Mouse (Mus musculus) cerebellum, adult 2 months (tissue): ENCODE measurements around the gene Lrrc4b. TPM values are rescaled to one million over a fixed set of nuclear protein-coding genes. Genes with fewer than 3 reads are reported as not detected.

Experiments
- DNase-seq, 2 experiments: peaks; one replicate each; pipeline ENCODE4 v3.0.0; 2021
- H3K27ac ChIP-seq: fragments of 200-500 bp; 2 replicates; pipeline ENCODE4 v1.5.1; 2012; ENCODE audit warnings: low read length, control low read depth, inconsistent platforms; ENCODE audit not compliant: insufficient read depth
- H3K27me3 ChIP-seq: fragments of 200-500 bp; 2 replicates; pipeline ENCODE4 v1.6.1; 2012; ENCODE audit warnings: inconsistent platforms, mild to moderate bottlenecking, low read length, moderate library complexity; ENCODE audit not compliant: control insufficient read depth, insufficient read depth
- H3K4me1 ChIP-seq: fragments of 200-500 bp; 2 replicates; pipeline ENCODE4 v1.6.1; 2011; ENCODE audit warnings: low read length; ENCODE audit not compliant: control insufficient read depth, insufficient read depth
- H3K4me3 ChIP-seq: fragments of 200-500 bp; replicated peaks from 2 replicates; pipeline ENCODE3; 2011; ENCODE audit warnings: mild to moderate bottlenecking, low read depth, low read length, control low read depth; ENCODE audit not compliant: insufficient read depth
- CTCF ChIP-seq: fragments of 200-500 bp; IDR thresholded peaks from 2 replicates; pipeline ENCODE4 v1.5.1; 2011; ENCODE audit warnings: low read depth, mild to moderate bottlenecking, control low read depth, low read length, moderate library complexity, borderline replicate concordance; ENCODE audit not compliant: insufficient read depth
- POLR2A ChIP-seq: fragments of 200-500 bp; IDR thresholded peaks from 2 replicates; pipeline ENCODE4 v1.6.1; 2011; ENCODE audit warnings: low read length, control low read depth, borderline replicate concordance; ENCODE audit not compliant: insufficient read depth
- WGBS: fragments of 180-500 bp; shearing (Covaris S2); methylation state at CpG from one replicate; pipeline ENCODE4 v1.1.7; 2018; 5-methylcytosine and 5-hydroxymethylcytosine counted together
- polyA plus RNA-seq: library from polyadenylated mRNA; depleted of rRNA; stranded (reverse); fragments of >200 nt; gene quantifications from 2 replicates; pipeline ENCODE4 v1.2.3, GENCODE M21; 2012

Lrrc4b gene
- polyA plus RNA-seq, 1 experiment: 214 TPM

- Histone ChIP-seq H3K4me3 (peak overlapping the region; percentile 77), H3K4me1 (peaks cover 17% of the 10 kb centered on the region), H3K27ac (peak overlapping the region; percentile 76), H3K27me3 (no peaks in the 10 kb centered on the region)
- TF ChIP-seq CTCF (no peak), POLR2A (no peak)
- WGBS: under 1% methylated on average over 16 of the region's 38 CpGs
- peak; percentile 60 to 65 for DNase-seq
Measured at GRCm38 (mm10) chr7:44428171-44428950, 457 bp upstream of the Lrrc4b start.

- Histone ChIP-seq H3K4me1 (peaks cover 17% of the 10 kb centered on the region), H3K27ac (peak overlapping the region; percentile 51), H3K4me3 (peak overlapping the region; percentile 64), H3K27me3 (no peaks in the 10 kb centered on the region)
- 9% methylated on average over 32 of the region's 32 CpGs for WGBS
- peak; percentile 44 to 62 for DNase-seq
- TF ChIP-seq POLR2A (no peak), CTCF (no peak)
Measured at GRCm38 (mm10) chr7:44429534-44430488, 993 bp downstream of the Lrrc4b start.

GRCm38 (mm10) chr7:44432550-44432949, 3.7 kb downstream of the Lrrc4b start:
- Histone ChIP-seq H3K27ac (no peak overlapping the region), H3K4me1 (peaks cover 39% of the 10 kb centered on the region)
- whole genome bisulfite sequencing: 63% methylated on average over 6 of the region's 6 CpGs

GRCm38 (mm10) chr7:44433371-44433770, 4.6 kb downstream of the Lrrc4b start:
- no peak for TF ChIP-seq CTCF
- no peak for TF ChIP-seq POLR2A
- Histone ChIP-seq H3K4me1 (peaks cover 44% of the 10 kb centered on the region), H3K27me3 (no peaks in the 10 kb centered on the region), H3K27ac (no peak overlapping the region), H3K4me3 (no peak overlapping the region)
- 33% methylated on average over 7 of the region's 7 CpGs for WGBS
- DNase-seq: peak; percentile 22 to 29

More at GRCm38 (mm10) chr7:44432550-44432949, 3.7 kb downstream of the Lrrc4b start:
- H3K27me3 ChIP-seq: no peaks in the 10 kb centered on the region
- DNase-seq: no peak
- TF ChIP-seq POLR2A (no peak), CTCF (no peak)
- no peak overlapping the region for H3K4me3 ChIP-seq

GRCm38 (mm10) chr7:44434089-44434488, 5.3 kb downstream of the Lrrc4b start:
- Histone ChIP-seq H3K27ac (no peak overlapping the region), H3K4me3 (no peak overlapping the region), H3K4me1 (peaks cover 44% of the 10 kb centered on the region), H3K27me3 (no peaks in the 10 kb centered on the region)
- no peak for DNase-seq
- TF ChIP-seq CTCF (no peak), POLR2A (no peak)
- WGBS: 78% methylated on average over 9 of the region's 9 CpGs

GRCm38 (mm10) chr7:44435796-44436195, 7.0 kb downstream of the Lrrc4b start:
- peak; percentile 75 to 83 for DNase-seq
- no peak for TF ChIP-seq POLR2A
- TF ChIP-seq CTCF: no peak
- Histone ChIP-seq H3K27me3 (no peaks in the 10 kb centered on the region), H3K27ac (peak overlapping the region; percentile 55), H3K4me1 (peaks cover 53% of the 10 kb centered on the region), H3K4me3 (no peak overlapping the region)
- WGBS: 23% methylated on average over 5 of the region's 5 CpGs

- H3K4me3 ChIP-seq: no peak overlapping the region
- H3K27ac ChIP-seq: peak overlapping the region; percentile 55
- WGBS: 8% methylated on average over 1 of the region's 1 CpGs
- H3K27me3 ChIP-seq: no peaks in the 10 kb centered on the region
- DNase-seq: peak; percentile 53 to 59
- peak; percentile 58; the same call in 1 of the 2 replicates for TF ChIP-seq CTCF
- no peak for TF ChIP-seq POLR2A
- peaks cover 52% of the 10 kb centered on the region for H3K4me1 ChIP-seq
Measured at GRCm38 (mm10) chr7:44436267-44436666, 7.4 kb downstream of the Lrrc4b start.
